Mouse (Mus musculus) thymus, adult 18-20 months (tissue): Measurements from ENCODE around the gene Cryl1.

Experiments
- DNase-seq, 2 experiments: peaks; one replicate each; pipeline ENCODE4 v3.0.0; 2022; ENCODE audit warnings: mixed read lengths in 2 of 2

Cryl1 gene

GRCm38 (mm10) chr14:57230264-57231015 is 167.9 kb downstream of the Cryl1 start:
- no peak for DNase-seq
